Mouse (Mus musculus) limb, embryonic 10.5 days (tissue): ENCODE data around the gene Ethe1. TPM values are rescaled to one million over a fixed set of nuclear protein-coding genes. Genes with fewer than 3 reads are reported as not detected.

Experiments
- polyA plus RNA-seq: library from polyadenylated mRNA; unstranded; fragments of >200 nt; fragmentation: Nextera tagmentation; extraction: Ambion mirVana; gene quantifications from 2 replicates; pipeline ENCODE4 v1.2.1, GENCODE M21; 2016

The Ethe1 gene
- polyA plus RNA-seq, 1 experiment from 2014 or later, result 31.9 TPM

Other genes with a start within 250 kb of the Ethe1 start
- gene Lypd5, start 238.3 kb upstream of the Ethe1 start, polyA plus RNA-seq, result not detected in 2 replicates
- 3.6 and 4.0 TPM in 2 replicates for gene Kcnn4, start 217.3 kb upstream of the Ethe1 start, polyA plus RNA-seq
- gene Smg9, start 187.9 kb upstream of the Ethe1 start, polyA plus RNA-seq, result 28.3 and 29.0 TPM in 2 replicates
- not detected in 2 replicates for gene Irgc1, start 135.2 kb upstream of the Ethe1 start, polyA plus RNA-seq
- gene Plaur, start 125.1 kb upstream of the Ethe1 start, polyA plus RNA-seq, result 2.2 and 2.5 TPM in 2 replicates
- 2.9 and 4.5 TPM in 2 replicates for gene Cadm4, start 105.5 kb upstream of the Ethe1 start, polyA plus RNA-seq
- 107 and 130 TPM in 2 replicates for gene Zfp428, start 80.5 kb upstream of the Ethe1 start, polyA plus RNA-seq
- gene AC161166.1, start 75.1 kb upstream of the Ethe1 start, polyA plus RNA-seq, result 1.0 and 1.4 TPM in 2 replicates
- 6.5 and 8.4 TPM in 2 replicates for gene Irgq, start 56.9 kb upstream of the Ethe1 start, polyA plus RNA-seq
- gene Pinlyp, start 41.4 kb upstream of the Ethe1 start, polyA plus RNA-seq, result not detected in 2 replicates
- 163 and 182 TPM in 2 replicates for gene Xrcc1, start 41.3 kb upstream of the Ethe1 start, polyA plus RNA-seq
- 1.6 and 2.6 TPM in 2 replicates for gene Zfp575, start 98 bp downstream of the Ethe1 start, polyA plus RNA-seq
- 0.09 and 0.14 TPM in 2 replicates for gene Phldb3, start 23.2 kb downstream of the Ethe1 start, polyA plus RNA-seq
- gene Lypd3, start 49.0 kb downstream of the Ethe1 start, polyA plus RNA-seq, result 1.5 and 2.2 TPM in 2 replicates
- not detected in 2 replicates for gene Tex101, start 89.1 kb downstream of the Ethe1 start, polyA plus RNA-seq
- not detected in 2 replicates for gene BC049730, start 121.7 kb downstream of the Ethe1 start, polyA plus RNA-seq
- not detected in 2 replicates for gene Gm4763, start 139.4 kb downstream of the Ethe1 start, polyA plus RNA-seq
- not detected in 2 replicates for gene Cd177, start 172.8 kb downstream of the Ethe1 start, polyA plus RNA-seq
- gene Ceacam10, start 189.7 kb downstream of the Ethe1 start, polyA plus RNA-seq, result 0.20 and 0.34 TPM in 2 replicates